Mouse (Mus musculus): ENCODE results near the gene Celsr1. TPM values are rescaled to one million over a fixed set of nuclear protein-coding genes. Genes with fewer than 3 reads are reported as not detected.

Celsr1 gene
- polyA plus RNA-seq (2012; ENCODE audit: insufficient read depth, insufficient read length, low replicate concordance, missing spikeins), result not detected in 2 replicates

DNA sequence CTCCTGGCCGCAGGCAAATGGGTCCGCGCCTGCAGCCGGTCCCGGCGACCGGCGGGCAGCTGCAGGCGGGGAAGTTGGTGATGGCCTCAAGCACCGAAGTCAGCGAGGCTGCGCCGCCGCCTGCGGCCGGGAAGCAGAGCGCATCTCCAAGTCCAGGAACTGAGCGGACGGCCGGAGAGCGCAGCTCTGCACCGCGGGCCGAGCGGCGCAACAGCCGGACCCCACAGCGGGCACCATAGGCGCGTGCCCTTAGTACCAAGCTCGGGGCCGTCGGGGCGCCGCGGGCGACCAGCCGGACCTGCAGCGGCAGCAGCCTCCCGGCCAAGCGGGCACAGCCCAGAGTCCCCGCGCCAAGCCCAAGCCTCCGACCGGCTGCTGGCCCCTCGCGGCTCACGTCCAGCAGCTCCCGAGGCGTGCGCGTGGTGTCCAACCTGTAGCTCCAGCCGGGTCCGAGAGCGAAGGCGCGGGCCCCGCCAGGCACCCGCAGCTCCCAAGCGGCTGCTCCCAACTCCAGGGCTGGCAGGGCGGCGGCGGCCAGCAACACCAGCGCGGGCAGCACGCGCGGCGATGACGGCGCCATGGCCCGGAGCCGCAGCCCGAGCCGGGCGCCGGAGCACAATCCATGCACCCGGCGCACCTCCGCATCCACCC is at the start of gene Celsr1:
Celsr1 (minus strand) TSS at position 587 of the 651 bp plus-strand sequence.
- WGBS, result under 1% methylated on average over 80 of the region's 80 CpGs
- Histone ChIP-seq H3K4me1 (ENCODE audit: control insufficient read depth, insufficient read depth, low read length) (peaks cover 21% of the 10 kb centered on the region), H3K27ac (ENCODE audit: insufficient read depth, low read depth, low read length) (no peak within 1 kb of the TSS), H3K4me3 (ENCODE audit: insufficient read depth, low read depth, low read length) (peak within 1 kb of the TSS; percentile 40)
- TF ChIP-seq CTCF (IDR thresholded peaks at IDR 0.05; ENCODE audit: insufficient read depth, low read depth, low read length), result no peak
- no peak for TF ChIP-seq POLR2A (IDR thresholded peaks at IDR 0.05; ENCODE audit: insufficient read depth, low read depth, low read length)

- no peak overlapping the region for H3K27ac ChIP-seq (ENCODE audit: insufficient read depth, low read depth, low read length)
- H3K4me1 ChIP-seq (ENCODE audit: control insufficient read depth, insufficient read depth, low read length), result peaks cover 68% of the 10 kb centered on the region
- 46% methylated on average over 6 of the region's 6 CpGs for WGBS
- TF ChIP-seq CTCF (IDR thresholded peaks at IDR 0.05; ENCODE audit: insufficient read depth, low read depth, low read length) (no peak), POLR2A (IDR thresholded peaks at IDR 0.05; ENCODE audit: insufficient read depth, low read depth, low read length) (no peak)
- H3K4me3 ChIP-seq (ENCODE audit: insufficient read depth, low read depth, low read length), result no peak overlapping the region
Measured at GRCm38 (mm10) chr15:86083261-86083741, 49.7 kb upstream of the Celsr1 start.

GRCm38 (mm10) chr15:86082551-86082961 is 49.0 kb upstream of the Celsr1 start:
- no peak overlapping the region for H3K4me3 ChIP-seq (ENCODE audit: insufficient read depth, low read depth, low read length)
- H3K27ac ChIP-seq (ENCODE audit: insufficient read depth, low read depth, low read length), result no peak overlapping the region
- WGBS, result 58% methylated on average over 11 of the region's 11 CpGs
- peaks cover 68% of the 10 kb centered on the region for H3K4me1 ChIP-seq (ENCODE audit: control insufficient read depth, insufficient read depth, low read length)
- no peak for TF ChIP-seq CTCF (IDR thresholded peaks at IDR 0.05; ENCODE audit: insufficient read depth, low read depth, low read length)
- no peak for TF ChIP-seq POLR2A (IDR thresholded peaks at IDR 0.05; ENCODE audit: insufficient read depth, low read depth, low read length)

DNA sequence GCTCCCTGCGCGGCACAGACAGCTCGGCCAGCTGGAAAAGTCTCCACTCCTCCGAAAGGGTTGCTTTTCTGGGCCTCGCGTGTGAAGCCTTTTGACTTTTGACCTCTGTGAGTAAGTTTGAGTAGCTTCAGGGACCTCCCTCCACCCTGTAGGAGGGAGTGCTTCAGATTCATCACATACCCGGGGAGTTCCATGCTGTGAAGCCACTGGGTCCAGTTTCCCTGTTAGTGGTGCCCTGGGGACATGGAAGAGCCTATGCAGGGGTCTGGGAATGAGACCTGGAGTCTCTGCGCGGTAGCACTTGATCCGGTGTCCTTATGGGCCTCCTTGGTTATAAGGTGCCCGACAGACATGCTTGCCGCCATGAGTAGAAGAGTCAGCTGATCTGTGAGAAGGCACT is 48.1 kb upstream of the Celsr1 start:
- Histone ChIP-seq H3K4me1 (ENCODE audit: control insufficient read depth, insufficient read depth, low read length) (peaks cover 61% of the 10 kb centered on the region), H3K4me3 (ENCODE audit: insufficient read depth, low read depth, low read length) (no peak overlapping the region), H3K27ac (ENCODE audit: insufficient read depth, low read depth, low read length) (no peak overlapping the region)
- 70% methylated on average over 12 of the region's 12 CpGs for WGBS
- TF ChIP-seq POLR2A (IDR thresholded peaks at IDR 0.05; ENCODE audit: insufficient read depth, low read depth, low read length), result no peak
- no peak for TF ChIP-seq CTCF (IDR thresholded peaks at IDR 0.05; ENCODE audit: insufficient read depth, low read depth, low read length)

GRCm38 (mm10) chr15:86080408-86080807 is 46.8 kb upstream of the Celsr1 start:
- Histone ChIP-seq H3K4me3 (ENCODE audit: insufficient read depth, low read depth, low read length) (no peak overlapping the region), H3K4me1 (ENCODE audit: control insufficient read depth, insufficient read depth, low read length) (peaks cover 58% of the 10 kb centered on the region), H3K27ac (ENCODE audit: insufficient read depth, low read depth, low read length) (no peak overlapping the region)
- TF ChIP-seq POLR2A (IDR thresholded peaks at IDR 0.05; ENCODE audit: insufficient read depth, low read depth, low read length) (no peak), CTCF (IDR thresholded peaks at IDR 0.05; ENCODE audit: insufficient read depth, low read depth, low read length) (no peak)
- 89% methylated on average over 1 of the region's 1 CpGs for WGBS

- 85% methylated on average over 4 of the region's 4 CpGs for WGBS
- no peak overlapping the region for H3K4me3 ChIP-seq (ENCODE audit: insufficient read depth, low read depth, low read length)
- H3K4me1 ChIP-seq (ENCODE audit: control insufficient read depth, insufficient read depth, low read length), result peaks cover 59% of the 10 kb centered on the region
- no peak for TF ChIP-seq CTCF (IDR thresholded peaks at IDR 0.05; ENCODE audit: insufficient read depth, low read depth, low read length)
- TF ChIP-seq POLR2A (IDR thresholded peaks at IDR 0.05; ENCODE audit: insufficient read depth, low read depth, low read length), result no peak
- H3K27ac ChIP-seq (ENCODE audit: insufficient read depth, low read depth, low read length), result no peak overlapping the region
Measured at GRCm38 (mm10) chr15:86079876-86080275, 46.3 kb upstream of the Celsr1 start.

DNA sequence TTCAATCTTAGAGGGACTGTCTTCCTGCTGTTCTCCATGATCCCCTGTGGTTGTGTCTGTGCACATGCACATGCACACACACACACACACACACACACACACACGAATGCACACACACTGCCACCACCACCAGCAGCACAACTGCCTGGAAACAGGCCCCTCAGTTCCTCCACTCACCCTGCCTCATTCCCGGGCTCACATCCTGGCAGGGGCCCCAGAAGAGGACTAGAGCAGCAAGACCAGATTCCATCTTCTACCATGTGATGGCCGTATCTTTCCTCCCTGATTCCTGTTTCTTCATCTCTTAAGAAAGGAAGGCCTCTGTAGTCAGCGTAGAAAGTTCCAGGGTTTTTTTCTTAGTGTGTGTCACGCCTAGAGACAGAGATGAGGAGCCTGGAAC is 45.9 kb upstream of the Celsr1 start:
- no peak overlapping the region for H3K4me3 ChIP-seq (ENCODE audit: insufficient read depth, low read depth, low read length)
- WGBS, result 73% methylated on average over 5 of the region's 5 CpGs
- TF ChIP-seq POLR2A (IDR thresholded peaks at IDR 0.05; ENCODE audit: insufficient read depth, low read depth, low read length) (no peak), CTCF (IDR thresholded peaks at IDR 0.05; ENCODE audit: insufficient read depth, low read depth, low read length) (no peak)
- H3K27ac ChIP-seq (ENCODE audit: insufficient read depth, low read depth, low read length), result no peak overlapping the region
- peaks cover 61% of the 10 kb centered on the region for H3K4me1 ChIP-seq (ENCODE audit: control insufficient read depth, insufficient read depth, low read length)

DNA sequence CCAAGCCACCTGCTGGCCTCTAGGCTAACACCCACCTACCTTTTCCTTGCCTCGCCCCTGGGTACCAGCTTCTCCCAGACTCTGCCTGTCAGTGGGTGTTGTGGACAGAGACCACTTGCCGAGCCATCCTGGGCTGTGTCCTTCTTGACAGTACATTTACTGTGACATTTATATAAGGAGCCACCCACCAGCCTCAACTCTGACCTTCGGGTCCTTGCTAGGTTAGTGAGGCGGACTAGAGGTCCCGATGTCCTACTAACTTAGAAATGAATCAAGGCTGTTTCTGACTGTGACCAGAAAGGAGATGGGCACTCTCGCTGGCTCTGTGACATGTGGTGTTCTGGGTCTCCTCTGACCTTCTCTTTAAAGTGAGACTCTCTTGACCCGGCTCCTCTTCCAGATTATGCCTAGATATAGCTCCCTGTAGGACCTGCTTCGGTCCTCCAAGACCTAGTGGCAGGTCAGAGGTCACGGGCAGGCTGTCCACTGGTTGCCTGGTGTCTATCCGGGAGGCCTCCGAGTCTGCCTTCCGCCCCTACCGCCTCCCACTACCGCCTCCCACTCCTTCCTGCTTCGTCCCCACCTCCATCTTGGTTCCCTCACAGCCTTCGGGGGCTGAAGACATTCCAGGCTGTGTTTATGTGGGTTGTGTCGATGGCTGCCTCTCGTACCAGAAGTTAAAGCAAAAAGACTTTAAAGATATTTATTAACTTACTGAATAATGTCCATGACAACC is 45.1 kb upstream of the Celsr1 start:
- WGBS, result 63% methylated on average over 18 of the region's 18 CpGs
- no peak overlapping the region for H3K4me3 ChIP-seq (ENCODE audit: insufficient read depth, low read depth, low read length)
- peaks cover 62% of the 10 kb centered on the region for H3K4me1 ChIP-seq (ENCODE audit: control insufficient read depth, insufficient read depth, low read length)
- TF ChIP-seq CTCF (IDR thresholded peaks at IDR 0.05; ENCODE audit: insufficient read depth, low read depth, low read length), result no peak
- no peak for TF ChIP-seq POLR2A (IDR thresholded peaks at IDR 0.05; ENCODE audit: insufficient read depth, low read depth, low read length)
- no peak overlapping the region for H3K27ac ChIP-seq (ENCODE audit: insufficient read depth, low read depth, low read length)

DNA sequence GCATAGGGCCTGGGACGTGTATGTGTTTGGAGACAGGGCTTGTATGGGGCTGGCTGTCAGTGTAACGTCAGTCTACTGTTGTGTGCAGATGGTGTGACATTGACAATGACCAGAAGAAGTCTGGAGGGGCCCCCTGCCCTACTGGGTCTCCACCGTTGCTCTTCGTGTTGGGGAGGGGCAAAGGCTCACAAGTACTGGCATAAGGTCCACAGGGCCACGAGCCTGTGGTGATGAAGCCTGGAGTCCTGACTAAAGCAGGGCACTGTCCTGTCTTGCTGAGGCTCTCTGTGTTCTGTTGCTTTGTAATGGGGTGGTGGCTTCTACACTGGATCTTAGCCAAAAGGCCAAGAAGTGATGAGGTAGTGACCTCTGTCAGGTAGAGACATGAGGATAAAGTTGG is 44.4 kb upstream of the Celsr1 start:
- TF ChIP-seq POLR2A (IDR thresholded peaks at IDR 0.05; ENCODE audit: insufficient read depth, low read depth, low read length) (no peak), CTCF (IDR thresholded peaks at IDR 0.05; ENCODE audit: insufficient read depth, low read depth, low read length) (no peak)
- peaks cover 55% of the 10 kb centered on the region for H3K4me1 ChIP-seq (ENCODE audit: control insufficient read depth, insufficient read depth, low read length)
- no peak overlapping the region for H3K27ac ChIP-seq (ENCODE audit: insufficient read depth, low read depth, low read length)
- no peak overlapping the region for H3K4me3 ChIP-seq (ENCODE audit: insufficient read depth, low read depth, low read length)
- 78% methylated on average over 5 of the region's 5 CpGs for WGBS

Data from olfactory bulb, adult 2 months (tissue).